Mouse (Mus musculus) frontal cortex, adult 2 months (tissue): Measurements from ENCODE around the gene Zdhhc14. TPM values are rescaled to one million over a fixed set of nuclear protein-coding genes. Genes with fewer than 3 reads are reported as not detected.
A peak's percentile ranks its signal among the peaks of the same experiment; 100 is the strongest.

Experiments
- DNase-seq, 2 experiments: peaks; one replicate each; pipeline ENCODE4 v3.0.0; 2022; ENCODE audit warnings: low spot score in 1 of 2; ENCODE audit errors: extremely low spot score in 1 of 2
- polyA plus RNA-seq: library from polyadenylated mRNA; depleted of rRNA; stranded (reverse); fragments of >200 nt; gene quantifications from 2 replicates; pipeline ENCODE4 v1.2.3, GENCODE M21; 2012; rRNA removed

The Zdhhc14 gene
- 13.1 and 19.0 TPM in 2 replicates for polyA plus RNA-seq

- DNase-seq: peak; percentile 78 to 95
Measured at GRCm38 (mm10) chr17:5491801-5492745, at the start of gene Zdhhc14. Zdhhc14 (plus strand) TSS chr17:5492557.

- DNase-seq: no peak
Measured at GRCm38 (mm10) chr17:5443260-5443659, 49.1 kb upstream of the Zdhhc14 start.

- no peak for DNase-seq
Measured at GRCm38 (mm10) chr17:5443751-5444150, 48.6 kb upstream of the Zdhhc14 start.

- DNase-seq: no peak
Measured at GRCm38 (mm10) chr17:5453657-5454056, 38.7 kb upstream of the Zdhhc14 start.

- no peak for DNase-seq
Measured at GRCm38 (mm10) chr17:5463912-5464311, 28.4 kb upstream of the Zdhhc14 start.

GRCm38 (mm10) chr17:5466736-5467135 lies 25.6 kb upstream of the Zdhhc14 start:
- DNase-seq: no peak

- no peak for DNase-seq
Measured at GRCm38 (mm10) chr17:5467177-5467576, 25.2 kb upstream of the Zdhhc14 start.

- DNase-seq: no peak
Measured at GRCm38 (mm10) chr17:5472268-5472667, 20.1 kb upstream of the Zdhhc14 start.

GRCm38 (mm10) chr17:5475960-5476725 lies 16.2 kb upstream of the Zdhhc14 start:
- no peak for DNase-seq

- no peak for DNase-seq
Measured at GRCm38 (mm10) chr17:5483456-5483855, 8.9 kb upstream of the Zdhhc14 start.

- DNase-seq: no peak
Measured at GRCm38 (mm10) chr17:5484663-5485062, 7.7 kb upstream of the Zdhhc14 start.

GRCm38 (mm10) chr17:5488156-5488555 lies 4.2 kb upstream of the Zdhhc14 start:
- no peak for DNase-seq

- no peak for DNase-seq
Measured at GRCm38 (mm10) chr17:5490351-5490750, 2.0 kb upstream of the Zdhhc14 start.

- DNase-seq: peak; percentile 94 to 96
Measured at GRCm38 (mm10) chr17:5491031-5491800, 1.1 kb upstream of the Zdhhc14 start.

GRCm38 (mm10) chr17:5492746-5493160 lies 396 bp downstream of the Zdhhc14 start:
- no peak for DNase-seq

GRCm38 (mm10) chr17:5493161-5493771 lies 909 bp downstream of the Zdhhc14 start:
- DNase-seq: no peak

GRCm38 (mm10) chr17:5493809-5494208 lies 1.5 kb downstream of the Zdhhc14 start:
- no peak for DNase-seq

GRCm38 (mm10) chr17:5494832-5495231 lies 2.5 kb downstream of the Zdhhc14 start:
- no peak for DNase-seq

GRCm38 (mm10) chr17:5497695-5498094 lies 5.3 kb downstream of the Zdhhc14 start:
- no peak for DNase-seq

- DNase-seq: no peak
Measured at GRCm38 (mm10) chr17:5498996-5499395, 6.6 kb downstream of the Zdhhc14 start.
